Mouse (Mus musculus) megakaryocyte progenitor cell, adult 5-6 weeks (primary cell): ENCODE measurements around the gene Dhx35. TPM values are rescaled to one million over a fixed set of nuclear protein-coding genes. Genes with fewer than 3 reads are reported as not detected.

Experiments used
- ATAC-seq: replicated peaks from 2 replicates; pipeline ENCODE4 v1.8.0; 2016; ENCODE audit warnings: mild to moderate bottlenecking, moderate TSS enrichment, inconsistent platforms; ENCODE audit not compliant: poor library complexity
- total RNA-seq, 2 experiments: library from RNA; stranded (forward) in 1 of 2; stranded (reverse) in 1 of 2; fragments of 157-497, 149-512 nt in 1 of 2; fragments of 200-1000 nt in 1 of 2; gene quantifications; 2 replicates each; pipeline versions ENCODE4 v1.2.3 to v1.2.4; 2015 to 2017

Gene Dhx35
- total RNA-seq, 2 experiments from 2014 or later: 10.1 to 17.3 TPM

DNA sequence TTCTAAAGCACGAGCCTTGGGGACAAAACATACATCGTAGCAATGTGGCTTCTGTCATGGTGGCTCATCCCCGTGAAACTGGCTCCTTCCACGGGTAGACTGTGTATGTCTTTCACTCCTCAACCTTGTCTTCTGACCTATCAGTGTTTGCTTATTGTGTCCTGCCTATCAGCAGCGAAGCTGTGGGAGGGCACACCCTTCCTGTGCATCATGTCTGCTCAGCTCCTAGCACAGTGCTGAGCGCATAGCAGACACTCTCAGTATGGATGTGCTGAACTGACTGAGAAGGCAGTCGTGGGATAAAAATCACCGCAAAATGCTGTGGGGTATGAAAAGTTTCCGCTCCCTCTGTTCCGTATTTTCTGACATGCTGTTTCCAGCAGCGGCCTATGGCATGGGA, 94.6 kb downstream of the Dhx35 start:
- ATAC-seq: no peak

DNA sequence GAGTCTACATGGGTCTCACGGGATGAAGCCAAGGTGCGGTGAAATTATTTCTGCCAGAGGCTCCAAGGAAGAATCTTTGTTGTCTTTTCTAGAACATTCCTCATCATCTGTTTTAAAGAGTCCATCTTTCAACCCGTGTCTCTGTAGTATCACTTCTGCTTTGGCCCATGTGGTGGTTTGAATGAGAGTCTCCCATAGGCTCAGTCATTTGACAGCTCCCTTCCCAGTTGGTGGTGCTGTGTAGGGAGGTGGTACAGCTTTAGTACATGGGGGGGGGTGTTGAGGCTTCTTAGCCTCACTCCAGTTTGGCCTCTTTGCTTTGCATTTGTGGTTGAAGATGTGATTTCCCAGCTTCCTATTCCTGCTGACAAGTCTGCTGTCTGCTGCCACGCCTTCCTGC, 96.7 kb downstream of the Dhx35 start:
- ATAC-seq: peak; percentile 81

DNA sequence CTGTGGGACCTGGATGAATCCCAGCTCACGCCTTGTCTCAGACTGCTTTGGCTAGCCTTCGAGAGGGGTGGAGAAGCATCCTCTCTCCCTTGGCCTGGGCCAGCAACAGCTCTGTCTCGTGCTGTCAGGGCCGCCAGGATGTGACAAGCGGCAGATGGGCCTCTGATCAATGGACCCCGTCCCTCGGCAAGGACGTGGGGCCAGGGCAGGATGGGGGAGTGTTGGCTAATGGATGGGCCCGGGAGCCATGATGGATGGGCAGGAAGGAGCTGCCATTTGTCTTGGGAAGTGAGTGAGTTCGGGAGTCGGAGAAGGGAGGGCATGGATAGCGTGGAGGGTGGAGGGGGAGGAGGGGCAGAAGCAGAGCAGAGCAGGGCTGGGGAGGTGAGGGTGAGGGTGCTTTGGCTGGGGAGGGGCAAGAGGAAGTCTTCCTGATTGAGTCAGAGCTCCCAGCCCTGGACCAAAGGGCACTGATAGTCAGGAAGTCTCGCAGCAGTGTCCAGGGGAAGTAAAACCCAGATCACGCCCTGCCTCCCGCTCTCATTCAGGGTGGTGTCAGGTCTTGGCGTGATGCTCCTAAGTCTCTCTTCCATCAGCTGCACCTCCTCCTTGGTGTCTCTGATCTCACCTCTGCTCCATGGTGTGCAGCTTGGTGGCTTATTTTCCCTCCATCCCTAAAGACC, 98.7 kb downstream of the Dhx35 start:
- peak; percentile 38; the same call in 1 of the 2 replicates for ATAC-seq

DNA sequence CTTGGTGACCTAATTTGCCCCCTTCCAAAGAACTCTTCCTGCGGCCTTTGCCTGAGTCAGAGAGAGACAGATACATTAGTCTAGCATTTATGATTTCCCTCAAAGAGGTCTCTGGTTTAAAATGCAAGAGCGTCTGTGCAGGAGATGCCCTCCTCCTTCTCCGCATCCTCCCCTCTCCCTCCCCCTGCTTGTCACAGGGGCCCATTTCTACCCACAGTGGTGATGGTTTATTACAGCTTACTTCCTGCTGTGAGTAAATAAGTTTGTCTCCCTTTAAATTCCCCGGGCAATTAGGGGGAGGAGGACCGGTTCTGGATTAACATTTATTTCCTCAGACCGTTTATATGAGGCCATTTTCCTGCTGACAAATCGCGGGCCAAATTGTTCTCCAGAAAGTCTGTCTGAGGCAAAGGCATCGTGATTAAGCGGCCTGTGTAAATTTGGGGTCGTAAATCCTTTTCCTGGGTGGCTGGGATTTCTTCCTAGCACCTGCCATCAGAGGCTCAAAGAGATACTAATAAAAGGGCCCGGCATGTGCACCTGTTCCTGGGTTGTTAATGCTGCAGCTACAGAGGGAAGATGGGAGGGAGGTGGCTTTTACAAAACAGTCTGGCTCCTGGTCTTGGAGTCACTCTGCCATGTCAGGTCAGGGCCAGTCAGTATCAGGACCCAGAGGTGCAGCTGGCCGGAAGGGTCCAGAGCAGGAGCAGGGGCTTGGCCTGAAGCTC, 104.0 kb downstream of the Dhx35 start:
- no peak for ATAC-seq

Other genes with a start within 250 kb of the Dhx35 start
- gene Slc32a1, start 184.0 kb upstream of the Dhx35 start, total RNA-seq (2015): 0.05 TPM in 1 of 2 replicates, not detected in the other
- gene Slc32a1, start 184.0 kb upstream of the Dhx35 start, total RNA-seq (2017): 0.04 TPM in 1 of 2 replicates, not detected in the other
- gene Actr5, start 169.9 kb upstream of the Dhx35 start, total RNA-seq (2015): 9.1 and 14.7 TPM in 2 replicates
- 14.5 and 18.7 TPM in 2 replicates for gene Actr5, start 169.9 kb upstream of the Dhx35 start, total RNA-seq (2017)
- gene Ppp1r16b, start 129.4 kb upstream of the Dhx35 start, total RNA-seq (2015): 0.17 and 0.30 TPM in 2 replicates
- gene Ppp1r16b, start 129.4 kb upstream of the Dhx35 start, total RNA-seq (2017): 0.07 and 0.08 TPM in 2 replicates
- gene Fam83d, start 26.7 kb upstream of the Dhx35 start, total RNA-seq (2015): 8.9 and 9.3 TPM in 2 replicates
- gene Fam83d, start 26.7 kb upstream of the Dhx35 start, total RNA-seq (2017): 5.9 and 7.6 TPM in 2 replicates